Mouse (Mus musculus): ENCODE measurements at regions not wholly inside any gene's neighbourhood (a gene's known extent, or its start where the extent isn't known, plus 50 kb on each side); places are given as distances from the start of the nearest gene placed in this dataset.

- no peak for DNase-seq
These were observed 75.2 kb downstream of the Asb13 start for GRCm38 (mm10) chr13:3708896-3709631.
